Mouse (Mus musculus) midbrain, embryonic 13.5 days (tissue): ENCODE data around the gene Daam1. TPM values are rescaled to one million over a fixed set of nuclear protein-coding genes. Genes with fewer than 3 reads are reported as not detected.

ENCODE experiments used
- ATAC-seq: fragments of 200-750 bp; cut with Nextera tagmentation; 2 replicates; pipeline ENCODE4 v1.8.0; 2017; ENCODE audit warnings: mild to moderate bottlenecking, moderate TSS enrichment, moderate library complexity
- H3K27ac ChIP-seq: fragments of 300-500 bp; sonication (generic); 2 replicates; pipeline ENCODE4 v1.5.1; 2015; ENCODE audit warnings: inconsistent platforms, mild to moderate bottlenecking, moderate library complexity
- H3K27me3 ChIP-seq: fragments of 300-500 bp; sonication (generic); 2 replicates; pipeline ENCODE4 v1.6.1; 2015; ENCODE audit warnings: mild to moderate bottlenecking, inconsistent platforms
- H3K36me3 ChIP-seq: fragments of 300-500 bp; sonication (generic); 2 replicates; pipeline ENCODE4 v1.6.1; 2015; ENCODE audit warnings: mild to moderate bottlenecking, inconsistent platforms
- H3K4me1 ChIP-seq: fragments of 300-500 bp; sonication (generic); replicated peaks from 2 replicates; pipeline ENCODE4 v1.6.1; 2015; ENCODE audit warnings: inconsistent platforms
- H3K4me2 ChIP-seq: fragments of 300-500 bp; sonication (generic); replicated peaks from 2 replicates; pipeline ENCODE4 v1.6.1; 2015; ENCODE audit warnings: moderate library complexity, mild to moderate bottlenecking, inconsistent platforms
- H3K4me3 ChIP-seq: fragments of 300-500 bp; sonication (generic); replicated peaks from 2 replicates; pipeline ENCODE4 v1.5.1; 2015; ENCODE audit warnings: mild to moderate bottlenecking, inconsistent platforms
- H3K9ac ChIP-seq: fragments of 300-500 bp; sonication (generic); replicated peaks from 2 replicates; pipeline ENCODE4 v1.6.1; 2015; ENCODE audit warnings: mild to moderate bottlenecking, inconsistent platforms
- H3K9me3 ChIP-seq: fragments of 300-500 bp; sonication (generic); 2 replicates; pipeline ENCODE4 v1.6.1; 2016; ENCODE audit warnings: mild to moderate bottlenecking, inconsistent platforms
- WGBS: fragments of 180-500 bp; shearing (Covaris S2); methylation state at CpG from one replicate; pipeline ENCODE4 v1.1.7; 2015; 5-methylcytosine and 5-hydroxymethylcytosine counted together
- polyA plus RNA-seq: library from polyadenylated mRNA; unstranded; fragments of >200 nt; fragmentation: Nextera tagmentation; extraction: Ambion mirVana; gene quantifications from 2 replicates; pipeline ENCODE4 v1.2.1, GENCODE M21; 2015

Daam1 gene
- polyA plus RNA-seq, 1 experiment from 2014 or later, result 24.4 TPM

GRCm38 (mm10) chr12:72022790-72023189 lies 191.9 kb downstream of the Daam1 start:
- Histone ChIP-seq H3K27me3 (no peaks in the 10 kb centered on the region), H3K4me1 (no peaks in the 10 kb centered on the region), H3K4me3 (no peak overlapping the region), H3K36me3 (no peaks in the 10 kb centered on the region), H3K27ac (no peak overlapping the region), H3K4me2 (no peak overlapping the region), H3K9ac (no peak overlapping the region), H3K9me3 (no peaks in the 10 kb centered on the region)
- no peak for ATAC-seq
- WGBS, result 96% methylated on average over 3 of the region's 3 CpGs

- 95% methylated on average over 5 of the region's 5 CpGs for WGBS
- no peak overlapping the region for H3K4me3 ChIP-seq
- no peaks in the 10 kb centered on the region for H3K9me3 ChIP-seq
- no peak for ATAC-seq
- H3K27me3 ChIP-seq, result no peaks in the 10 kb centered on the region
- no peaks in the 10 kb centered on the region for H3K36me3 ChIP-seq
- no peak overlapping the region for H3K27ac ChIP-seq
- no peaks in the 10 kb centered on the region for H3K4me1 ChIP-seq
- H3K4me2 ChIP-seq, result no peak overlapping the region
- no peak overlapping the region for H3K9ac ChIP-seq
Measured at GRCm38 (mm10) chr12:72023572-72023971, 192.7 kb downstream of the Daam1 start.

- H3K4me3 ChIP-seq, result no peak overlapping the region
- 53% methylated on average over 6 of the region's 6 CpGs for WGBS
Measured at GRCm38 (mm10) chr12:72025275-72025795, 194.5 kb downstream of the Daam1 start.

GRCm38 (mm10) chr12:72031171-72031570 lies 200.3 kb downstream of the Daam1 start:
- H3K27ac ChIP-seq, result no peak overlapping the region
- no peak overlapping the region for H3K4me3 ChIP-seq
- H3K9me3 ChIP-seq, result no peaks in the 10 kb centered on the region
- H3K36me3 ChIP-seq, result no peaks in the 10 kb centered on the region
- no peak for ATAC-seq
- no peaks in the 10 kb centered on the region for H3K27me3 ChIP-seq
- no peak overlapping the region for H3K4me2 ChIP-seq
- 92% methylated on average over 5 of the region's 5 CpGs for WGBS
- H3K4me1 ChIP-seq, result no peaks in the 10 kb centered on the region
- H3K9ac ChIP-seq, result no peak overlapping the region

More at GRCm38 (mm10) chr12:72025275-72025795, 194.5 kb downstream of the Daam1 start:
- H3K9me3 ChIP-seq, result no peaks in the 10 kb centered on the region
- no peaks in the 10 kb centered on the region for H3K36me3 ChIP-seq
- no peak overlapping the region for H3K4me2 ChIP-seq
- no peaks in the 10 kb centered on the region for H3K4me1 ChIP-seq
- no peaks in the 10 kb centered on the region for H3K27me3 ChIP-seq
- ATAC-seq, result no peak
- no peak overlapping the region for H3K27ac ChIP-seq
- no peak overlapping the region for H3K9ac ChIP-seq

- Histone ChIP-seq H3K27me3 (no peaks in the 10 kb centered on the region), H3K36me3 (no peaks in the 10 kb centered on the region), H3K4me1 (no peaks in the 10 kb centered on the region), H3K4me3 (no peak overlapping the region), H3K9ac (no peak overlapping the region), H3K4me2 (no peak overlapping the region), H3K27ac (no peak overlapping the region), H3K9me3 (no peaks in the 10 kb centered on the region)
- WGBS, result 83% methylated on average over 6 of the region's 6 CpGs
- ATAC-seq, result no peak
Measured at GRCm38 (mm10) chr12:72031794-72032193, 200.9 kb downstream of the Daam1 start.

- no peaks in the 10 kb centered on the region for H3K27me3 ChIP-seq
- WGBS, result 74% methylated on average over 9 of the region's 9 CpGs
- H3K9me3 ChIP-seq, result no peaks in the 10 kb centered on the region
- ATAC-seq, result no peak
- H3K27ac ChIP-seq, result no peak overlapping the region
- no peak overlapping the region for H3K9ac ChIP-seq
- H3K4me2 ChIP-seq, result no peak overlapping the region
- H3K4me1 ChIP-seq, result no peaks in the 10 kb centered on the region
- no peak overlapping the region for H3K4me3 ChIP-seq
- H3K36me3 ChIP-seq, result no peaks in the 10 kb centered on the region
Measured at GRCm38 (mm10) chr12:72036097-72036661, 205.3 kb downstream of the Daam1 start.

- Histone ChIP-seq H3K27me3 (no peaks in the 10 kb centered on the region), H3K4me1 (no peaks in the 10 kb centered on the region), H3K36me3 (no peaks in the 10 kb centered on the region), H3K4me2 (no peak overlapping the region), H3K27ac (no peak overlapping the region), H3K9me3 (no peaks in the 10 kb centered on the region), H3K4me3 (no peak overlapping the region), H3K9ac (no peak overlapping the region)
- 91% methylated on average over 6 of the region's 6 CpGs for WGBS
- ATAC-seq, result no peak
Measured at GRCm38 (mm10) chr12:72037049-72037448, 206.2 kb downstream of the Daam1 start.

GRCm38 (mm10) chr12:72038866-72039265 lies 208.0 kb downstream of the Daam1 start:
- Histone ChIP-seq H3K27me3 (no peaks in the 10 kb centered on the region), H3K4me2 (no peak overlapping the region), H3K36me3 (no peaks in the 10 kb centered on the region), H3K9ac (no peak overlapping the region), H3K4me1 (no peaks in the 10 kb centered on the region), H3K27ac (no peak overlapping the region), H3K9me3 (no peaks in the 10 kb centered on the region), H3K4me3 (no peak overlapping the region)
- no peak for ATAC-seq
- WGBS, result 73% methylated on average over 2 of the region's 2 CpGs

- H3K4me1 ChIP-seq, result no peaks in the 10 kb centered on the region
- no peaks in the 10 kb centered on the region for H3K27me3 ChIP-seq
- WGBS, result 81% methylated on average over 8 of the region's 8 CpGs
- no peaks in the 10 kb centered on the region for H3K36me3 ChIP-seq
- ATAC-seq, result no peak
- no peak overlapping the region for H3K27ac ChIP-seq
- no peak overlapping the region for H3K9ac ChIP-seq
- H3K4me3 ChIP-seq, result no peak overlapping the region
- no peaks in the 10 kb centered on the region for H3K9me3 ChIP-seq
- H3K4me2 ChIP-seq, result no peak overlapping the region
Measured at GRCm38 (mm10) chr12:72039501-72039900, 208.6 kb downstream of the Daam1 start.

GRCm38 (mm10) chr12:72041238-72041637 lies 210.4 kb downstream of the Daam1 start:
- WGBS, result 94% methylated on average over 3 of the region's 3 CpGs

More at GRCm38 (mm10) chr12:72041238-72041637, 210.4 kb downstream of the Daam1 start:
- Histone ChIP-seq H3K27me3 (no peaks in the 10 kb centered on the region), H3K4me2 (no peak overlapping the region), H3K36me3 (no peaks in the 10 kb centered on the region), H3K27ac (no peak overlapping the region), H3K4me1 (no peaks in the 10 kb centered on the region), H3K9ac (no peak overlapping the region), H3K4me3 (no peak overlapping the region), H3K9me3 (no peaks in the 10 kb centered on the region)
- no peak for ATAC-seq

Other genes with a start within 250 kb of the Daam1 start
- 2.5 and 2.6 TPM in 2 replicates for gene Gpr135, start 240.0 kb downstream of the Daam1 start, polyA plus RNA-seq